Mouse (Mus musculus) stomach, embryonic 16.5 days (tissue): ENCODE data around the gene Btbd35f26. TPM values are rescaled to one million over a fixed set of nuclear protein-coding genes. Genes with fewer than 3 reads are reported as not detected.
"Not testable (repeated sequence)": the region's sequence is repeated elsewhere in the genome, so short reads cannot be mapped to it uniquely, and the experiment has no call there.

Source experiments
- ATAC-seq: fragments of 200-750 bp; cut with Nextera tagmentation; 2 replicates; pipeline ENCODE4 v1.8.0; 2017; ENCODE audit warnings: moderate number of reproducible peaks, moderate TSS enrichment; ENCODE audit not compliant: insufficient read depth, low FRiP score
- H3K27ac ChIP-seq: fragments of 300-500 bp; sonication (generic); 2 replicates; pipeline ENCODE4 v1.5.1; 2014; ENCODE audit warnings: low read length
- H3K27me3 ChIP-seq: fragments of 300-500 bp; sonication (generic); 2 replicates; pipeline ENCODE4 v1.6.1; 2014; ENCODE audit warnings: low read length, control low read depth, mixed read lengths; ENCODE audit not compliant: control insufficient read depth, insufficient read depth
- H3K36me3 ChIP-seq: fragments of 300-500 bp; sonication (generic); 2 replicates; pipeline ENCODE4 v1.6.1; 2014; ENCODE audit warnings: low read length; ENCODE audit not compliant: control insufficient read depth, insufficient read depth
- H3K4me1 ChIP-seq: fragments of 300-500 bp; sonication (generic); 2 replicates; pipeline ENCODE4 v1.6.1; 2014; ENCODE audit warnings: low read length, control low read depth, mixed read lengths; ENCODE audit not compliant: control insufficient read depth, insufficient read depth
- H3K4me2 ChIP-seq: fragments of 300-500 bp; sonication (generic); 2 replicates; pipeline ENCODE4 v1.6.1; 2014; ENCODE audit warnings: low read depth, low read length, mixed read lengths
- H3K4me3 ChIP-seq: fragments of 300-500 bp; sonication (generic); replicated peaks from 2 replicates; pipeline ENCODE4 v1.5.1; 2014; ENCODE audit warnings: mild to moderate bottlenecking, low read length
- H3K9ac ChIP-seq: fragments of 300-500 bp; sonication (generic); 2 replicates; pipeline ENCODE4 v1.6.1; 2014; ENCODE audit warnings: low read length
- H3K9me3 ChIP-seq: fragments of 300-500 bp; sonication (generic); replicated peaks from 2 replicates; pipeline ENCODE4 v1.6.1; 2016; ENCODE audit warnings: low read length, control low read depth; ENCODE audit not compliant: control insufficient read depth
- WGBS: fragments of 180-500 bp; shearing (Covaris S2); extraction: QIAGEN DNeasy Blood & Tissue Kit; methylation state at CpG from one replicate; pipeline ENCODE4 v1.1.7; 2014; 5-methylcytosine and 5-hydroxymethylcytosine counted together
- polyA plus RNA-seq: library from polyadenylated mRNA; unstranded; fragments of >200 nt; fragmentation: Nextera tagmentation; extraction: Ambion mirVana; gene quantifications from 2 replicates; pipeline ENCODE4 v1.2.1, GENCODE M21; 2015

The Btbd35f26 gene
- not detected in 2 replicates for polyA plus RNA-seq

GRCm38 (mm10) chrX:31336154-31336553 lies at the start of gene Btbd35f26:
Gene Btbd35f26 (plus strand): TSS chrX:31336454.
- not testable (repeated sequence) for H3K27me3 ChIP-seq, ATAC-seq, H3K4me1 ChIP-seq, H3K4me3 ChIP-seq, H3K4me2 ChIP-seq, H3K27ac ChIP-seq, H3K9me3 ChIP-seq, H3K36me3 ChIP-seq, H3K9ac ChIP-seq
- no CpG with 5 or more reads among the region's 4 CpGs for WGBS

DNA sequence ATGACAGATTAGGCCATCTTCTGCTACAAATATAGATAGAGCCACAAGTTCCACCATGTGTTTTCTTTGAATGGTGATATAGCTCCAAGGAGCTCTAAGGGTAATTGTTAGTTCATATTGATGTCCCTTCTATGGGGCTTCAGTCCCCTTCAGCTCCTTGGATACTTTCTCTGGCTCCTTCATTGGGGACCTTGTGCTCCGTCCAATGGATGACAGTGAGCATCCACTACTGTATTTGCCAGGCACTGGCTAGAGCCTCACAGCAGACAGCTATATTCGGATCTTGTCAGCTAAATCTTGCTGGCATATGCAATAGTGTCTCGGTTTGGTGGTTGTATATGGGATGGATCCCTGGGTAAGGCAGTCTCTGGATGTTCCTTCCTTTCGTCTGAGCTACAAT lies 5.7 kb downstream of the Btbd35f26 start:
- H3K4me1 ChIP-seq, H3K9ac ChIP-seq, H3K9me3 ChIP-seq, ATAC-seq, H3K27me3 ChIP-seq, H3K4me3 ChIP-seq, H3K4me2 ChIP-seq, H3K36me3 ChIP-seq, H3K27ac ChIP-seq: not testable (repeated sequence)
- 57% methylated on average over 2 of the region's 4 CpGs for WGBS

DNA sequence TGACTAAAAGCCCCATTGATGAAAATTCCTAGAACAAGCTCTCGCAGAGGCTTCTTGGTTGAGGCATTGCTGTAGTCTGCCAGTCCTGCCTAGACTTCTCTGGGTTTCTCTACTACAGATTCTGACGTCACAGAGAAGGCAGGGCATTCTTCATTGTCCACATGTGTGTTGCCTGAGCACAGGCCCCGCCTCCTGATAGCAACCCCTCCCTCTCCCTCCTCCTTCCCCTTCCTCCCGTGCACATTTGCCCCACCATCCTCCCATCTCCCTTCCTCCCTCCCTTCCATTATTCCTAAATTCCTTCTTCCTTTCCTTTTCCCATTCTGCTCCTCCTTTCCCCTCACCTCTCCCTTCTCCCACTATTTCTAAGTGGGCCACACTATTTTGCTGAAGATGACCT lies 47.6 kb downstream of the Btbd35f26 start, which contains the start of gene Btbd35f19:
TSS of gene Btbd35f19 (minus strand) at position 101 of the 400 bp plus-strand sequence.
- H3K9me3 ChIP-seq, H3K4me1 ChIP-seq, H3K4me3 ChIP-seq, H3K27ac ChIP-seq, H3K36me3 ChIP-seq, H3K27me3 ChIP-seq, H3K9ac ChIP-seq, ATAC-seq, H3K4me2 ChIP-seq: not testable (repeated sequence)
- WGBS = no CpG with 5 or more reads among the region's 4 CpGs

Other genes with a start within 250 kb of the Btbd35f26 start
- not detected in 2 replicates for gene Btbd35f29, start 218.8 kb upstream of the Btbd35f26 start, polyA plus RNA-seq
- gene Spin2f, start 82.6 kb upstream of the Btbd35f26 start, polyA plus RNA-seq = not detected in 2 replicates
- gene Btbd35f19, start 47.5 kb downstream of the Btbd35f26 start, polyA plus RNA-seq = not detected in 2 replicates
- gene Gm21883, start 237.8 kb downstream of the Btbd35f26 start, polyA plus RNA-seq = not detected in 2 replicates